Mouse (Mus musculus): ENCODE measurements around the gene Ccer2. TPM values are rescaled to one million over a fixed set of nuclear protein-coding genes. Genes with fewer than 3 reads are reported as not detected.

Gene Ccer2
- polyA plus RNA-seq, 1 experiment from 2014 or later = 1.9 TPM

GRCm38 (mm10) chr7:28789235-28789634 lies 33.3 kb downstream of the Ccer2 start:
- no peaks in the 10 kb centered on the region for H3K36me3 ChIP-seq (ENCODE audit: control insufficient read depth, insufficient read depth, low read length)
- H3K4me3 ChIP-seq (ENCODE audit: low read depth, low read length) = no peak overlapping the region
- 70% methylated on average over 3 of the region's 3 CpGs for WGBS
- DNase-seq (ENCODE audit: low spot score) (no peak), ATAC-seq (ENCODE audit: insufficient read depth, low FRiP score, low TSS enrichment) (no peak)
- H3K27ac ChIP-seq (ENCODE audit: low read depth, low read length) = no peak overlapping the region
- no peak overlapping the region for H3K4me2 ChIP-seq (ENCODE audit: low read depth)
- H3K4me1 ChIP-seq (ENCODE audit: control insufficient read depth, insufficient read depth, low read length) = no peaks in the 10 kb centered on the region
- H3K27me3 ChIP-seq (ENCODE audit: control insufficient read depth, insufficient read depth, low read length) = no peaks in the 10 kb centered on the region
- H3K9ac ChIP-seq (ENCODE audit: low read length) = no peak overlapping the region
- no peaks in the 10 kb centered on the region for H3K9me3 ChIP-seq (ENCODE audit: control insufficient read depth, low read length)

DNA sequence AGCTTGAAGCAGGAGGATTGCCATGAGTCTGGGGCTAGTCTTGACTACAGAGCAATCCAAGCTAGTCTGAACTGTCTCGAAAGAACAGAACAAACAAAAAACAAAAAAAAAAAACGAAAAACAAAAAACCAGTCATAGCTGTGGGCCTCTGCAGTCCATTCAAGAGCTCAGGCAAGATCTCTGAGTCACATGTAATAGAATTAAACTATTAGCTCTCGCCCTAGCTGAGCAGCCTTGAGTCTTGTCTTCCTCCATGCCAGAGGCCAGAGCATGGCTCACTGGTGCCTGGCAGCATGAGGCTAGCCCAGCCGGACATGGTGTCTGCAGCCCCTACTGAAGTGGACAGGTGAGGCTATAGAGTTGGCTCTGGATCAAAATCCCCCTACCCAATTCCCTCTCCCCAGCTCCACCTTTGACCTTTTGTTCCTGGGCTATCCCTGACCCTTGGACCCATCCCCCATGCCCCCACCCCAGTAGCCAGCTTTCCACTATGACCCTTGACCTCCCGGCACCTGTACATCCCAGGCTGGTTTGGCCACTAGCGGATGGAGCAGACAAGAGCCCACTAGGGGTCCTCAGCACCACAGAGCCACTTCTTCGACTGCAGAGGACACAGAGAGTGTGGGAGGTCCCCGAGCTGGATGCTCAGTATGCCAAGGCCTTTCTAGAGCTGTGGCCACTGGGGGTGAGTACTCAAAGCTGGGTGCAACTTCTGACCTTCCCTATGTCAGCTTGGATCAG lies 34.3 kb downstream of the Ccer2 start:
- Histone ChIP-seq H3K27ac (ENCODE audit: low read depth, low read length) (no peak overlapping the region), H3K9ac (ENCODE audit: low read length) (no peak overlapping the region), H3K4me3 (ENCODE audit: low read depth, low read length) (no peak overlapping the region), H3K9me3 (ENCODE audit: control insufficient read depth, low read length) (no peaks in the 10 kb centered on the region), H3K36me3 (ENCODE audit: control insufficient read depth, insufficient read depth, low read length) (no peaks in the 10 kb centered on the region), H3K4me2 (ENCODE audit: low read depth) (no peak overlapping the region), H3K27me3 (ENCODE audit: control insufficient read depth, insufficient read depth, low read length) (no peaks in the 10 kb centered on the region), H3K4me1 (ENCODE audit: control insufficient read depth, insufficient read depth, low read length) (no peaks in the 10 kb centered on the region)
- 53% methylated on average over 8 of the region's 8 CpGs for WGBS
- no peak for ATAC-seq (ENCODE audit: insufficient read depth, low FRiP score, low TSS enrichment)
- no peak for DNase-seq (ENCODE audit: low spot score)

DNA sequence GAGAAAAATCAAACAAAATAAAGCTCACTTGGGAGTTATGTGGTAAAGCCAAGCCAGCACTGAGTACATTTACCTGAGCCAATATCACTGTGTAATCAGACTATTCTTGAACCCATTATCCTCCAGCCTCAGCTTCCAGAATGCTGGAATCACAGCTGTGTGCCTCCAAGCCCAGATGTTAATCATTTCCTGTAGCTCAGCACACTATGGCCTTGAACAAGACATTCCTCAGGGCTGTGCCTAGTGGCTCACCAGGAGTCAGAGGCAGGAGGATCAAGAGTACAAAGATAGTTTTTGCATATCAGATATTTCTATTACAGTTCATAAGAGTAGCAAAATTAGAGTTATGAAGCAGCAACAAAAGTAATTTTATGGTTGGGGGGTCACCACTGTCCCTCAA lies 35.7 kb downstream of the Ccer2 start:
- Histone ChIP-seq H3K4me1 (ENCODE audit: control insufficient read depth, insufficient read depth, low read length) (no peaks in the 10 kb centered on the region), H3K4me2 (ENCODE audit: low read depth) (no peak overlapping the region), H3K36me3 (ENCODE audit: control insufficient read depth, insufficient read depth, low read length) (no peaks in the 10 kb centered on the region), H3K9ac (ENCODE audit: low read length) (no peak overlapping the region), H3K9me3 (ENCODE audit: control insufficient read depth, low read length) (no peaks in the 10 kb centered on the region), H3K27me3 (ENCODE audit: control insufficient read depth, insufficient read depth, low read length) (no peaks in the 10 kb centered on the region), H3K4me3 (ENCODE audit: low read depth, low read length) (no peak overlapping the region), H3K27ac (ENCODE audit: low read depth, low read length) (no peak overlapping the region)
- DNase-seq (ENCODE audit: low spot score) (no peak), ATAC-seq (ENCODE audit: insufficient read depth, low FRiP score, low TSS enrichment) (no peak)

GRCm38 (mm10) chr7:28792391-28793185 lies 36.6 kb downstream of the Ccer2 start:
- H3K9me3 ChIP-seq (ENCODE audit: control insufficient read depth, low read length) = no peaks in the 10 kb centered on the region
- H3K4me3 ChIP-seq (ENCODE audit: low read depth, low read length) = no peak overlapping the region
- no peaks in the 10 kb centered on the region for H3K4me1 ChIP-seq (ENCODE audit: control insufficient read depth, insufficient read depth, low read length)
- 82% methylated on average over 12 of the region's 14 CpGs for WGBS
- no peak overlapping the region for H3K4me2 ChIP-seq (ENCODE audit: low read depth)
- H3K9ac ChIP-seq (ENCODE audit: low read length) = no peak overlapping the region
- no peak for DNase-seq (ENCODE audit: low spot score)
- H3K27ac ChIP-seq (ENCODE audit: low read depth, low read length) = no peak overlapping the region
- no peak for ATAC-seq (ENCODE audit: insufficient read depth, low FRiP score, low TSS enrichment)
- H3K27me3 ChIP-seq (ENCODE audit: control insufficient read depth, insufficient read depth, low read length) = no peaks in the 10 kb centered on the region
- no peaks in the 10 kb centered on the region for H3K36me3 ChIP-seq (ENCODE audit: control insufficient read depth, insufficient read depth, low read length)

GRCm38 (mm10) chr7:28793834-28794233 lies 37.9 kb downstream of the Ccer2 start:
- H3K27me3 ChIP-seq (ENCODE audit: control insufficient read depth, insufficient read depth, low read length) = no peaks in the 10 kb centered on the region
- no peaks in the 10 kb centered on the region for H3K36me3 ChIP-seq (ENCODE audit: control insufficient read depth, insufficient read depth, low read length)
- ATAC-seq (ENCODE audit: insufficient read depth, low FRiP score, low TSS enrichment) (no peak), DNase-seq (ENCODE audit: low spot score) (no peak)
- no peak overlapping the region for H3K9ac ChIP-seq (ENCODE audit: low read length)
- H3K4me2 ChIP-seq (ENCODE audit: low read depth) = no peak overlapping the region
- no peaks in the 10 kb centered on the region for H3K9me3 ChIP-seq (ENCODE audit: control insufficient read depth, low read length)
- no peak overlapping the region for H3K4me3 ChIP-seq (ENCODE audit: low read depth, low read length)
- no peak overlapping the region for H3K27ac ChIP-seq (ENCODE audit: low read depth, low read length)
- H3K4me1 ChIP-seq (ENCODE audit: control insufficient read depth, insufficient read depth, low read length) = no peaks in the 10 kb centered on the region
- 37% methylated on average over 2 of the region's 2 CpGs for WGBS

DNA sequence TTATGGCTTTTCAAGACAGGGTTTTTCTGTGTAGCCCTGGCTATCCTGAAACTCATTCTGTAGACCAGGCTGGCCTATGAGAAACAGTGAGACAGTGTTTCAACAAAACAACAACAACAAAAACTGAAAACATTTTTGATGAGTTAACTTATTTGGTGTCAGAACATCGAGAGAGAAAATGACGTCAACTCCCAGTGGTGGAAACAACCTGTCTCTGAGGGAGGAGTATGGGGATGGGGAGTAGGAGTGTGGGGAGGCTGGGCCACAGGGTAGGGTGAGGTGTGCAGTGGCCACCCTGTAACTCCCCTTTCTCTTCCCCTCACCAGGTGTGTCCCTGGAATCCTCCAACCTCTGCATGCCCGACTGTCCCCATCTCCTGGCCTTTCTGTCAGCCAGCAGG lies 38.5 kb downstream of the Ccer2 start:
- Histone ChIP-seq H3K4me1 (ENCODE audit: control insufficient read depth, insufficient read depth, low read length) (no peaks in the 10 kb centered on the region), H3K9ac (ENCODE audit: low read length) (no peak overlapping the region), H3K27ac (ENCODE audit: low read depth, low read length) (no peak overlapping the region), H3K4me2 (ENCODE audit: low read depth) (no peak overlapping the region), H3K9me3 (ENCODE audit: control insufficient read depth, low read length) (no peaks in the 10 kb centered on the region), H3K27me3 (ENCODE audit: control insufficient read depth, insufficient read depth, low read length) (no peaks in the 10 kb centered on the region), H3K4me3 (ENCODE audit: low read depth, low read length) (no peak overlapping the region), H3K36me3 (ENCODE audit: control insufficient read depth, insufficient read depth, low read length) (no peaks in the 10 kb centered on the region)
- ATAC-seq (ENCODE audit: insufficient read depth, low FRiP score, low TSS enrichment) (no peak), DNase-seq (ENCODE audit: low spot score) (no peak)
- WGBS = 85% methylated on average over 3 of the region's 3 CpGs

DNA sequence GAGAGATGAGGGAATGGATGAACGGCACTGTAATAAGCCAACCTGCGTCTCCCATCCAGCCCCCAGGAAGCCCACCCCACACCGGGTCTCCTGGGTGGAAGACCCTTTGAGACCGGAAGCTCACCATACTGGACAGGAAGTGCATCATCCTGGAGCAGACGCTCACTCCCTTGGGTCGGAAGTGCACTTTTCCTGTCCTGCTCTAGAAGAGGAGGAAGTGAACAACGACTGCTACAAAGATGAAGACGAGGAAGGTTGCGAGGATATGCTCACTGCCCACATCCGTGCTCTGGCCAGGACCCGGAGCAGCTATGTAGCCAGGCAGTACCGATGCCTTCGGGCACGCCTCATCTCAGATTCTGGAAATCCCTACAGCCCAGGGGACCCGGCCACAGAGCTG lies 39.9 kb downstream of the Ccer2 start:
- H3K36me3 ChIP-seq (ENCODE audit: control insufficient read depth, insufficient read depth, low read length) = no peaks in the 10 kb centered on the region
- no peaks in the 10 kb centered on the region for H3K9me3 ChIP-seq (ENCODE audit: control insufficient read depth, low read length)
- 80% methylated on average over 15 of the region's 15 CpGs for WGBS
- no peaks in the 10 kb centered on the region for H3K4me1 ChIP-seq (ENCODE audit: control insufficient read depth, insufficient read depth, low read length)
- no peak overlapping the region for H3K4me2 ChIP-seq (ENCODE audit: low read depth)
- no peak for ATAC-seq (ENCODE audit: insufficient read depth, low FRiP score, low TSS enrichment)
- no peak overlapping the region for H3K27ac ChIP-seq (ENCODE audit: low read depth, low read length)
- DNase-seq (ENCODE audit: low spot score) = no peak
- no peak overlapping the region for H3K4me3 ChIP-seq (ENCODE audit: low read depth, low read length)
- H3K27me3 ChIP-seq (ENCODE audit: control insufficient read depth, insufficient read depth, low read length) = no peaks in the 10 kb centered on the region
- H3K9ac ChIP-seq (ENCODE audit: low read length) = no peak overlapping the region

DNA sequence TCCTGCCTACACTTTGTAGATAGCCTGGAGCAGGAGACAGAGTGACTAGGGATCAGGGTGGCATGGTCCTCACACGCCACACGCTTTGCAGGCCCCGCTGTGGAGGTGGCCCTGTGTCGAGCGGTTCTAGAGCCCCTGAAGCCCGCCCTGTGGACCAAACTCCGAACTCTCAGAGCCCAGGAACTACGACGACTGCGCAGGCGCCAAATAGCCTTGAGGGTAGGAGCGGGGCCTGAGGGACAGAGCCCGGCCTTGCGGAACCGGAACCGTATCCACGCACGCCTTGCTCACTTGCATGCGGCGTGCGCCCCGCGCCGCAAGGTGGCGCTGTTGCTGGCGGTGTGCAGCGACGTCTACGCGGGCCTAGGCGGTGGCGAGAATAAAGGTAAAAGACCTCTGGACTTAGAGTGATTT lies 40.6 kb downstream of the Ccer2 start:
- no peaks in the 10 kb centered on the region for H3K9me3 ChIP-seq (ENCODE audit: control insufficient read depth, low read length)
- DNase-seq (ENCODE audit: low spot score) = peak; percentile 79
- no peak overlapping the region for H3K27ac ChIP-seq (ENCODE audit: low read depth, low read length)
- H3K27me3 ChIP-seq (ENCODE audit: control insufficient read depth, insufficient read depth, low read length) = no peaks in the 10 kb centered on the region
- peak overlapping the region; percentile 40 for H3K9ac ChIP-seq (ENCODE audit: low read length)
- H3K4me3 ChIP-seq (ENCODE audit: low read depth, low read length) = 0 out of 2 replicates have a peak overlapping the region, but pooled peaks have one; percentile 6
- peak; percentile 50; the same call in 1 of the 2 replicates for ATAC-seq (ENCODE audit: insufficient read depth, low FRiP score, low TSS enrichment)
- 14% methylated on average over 32 of the region's 32 CpGs for WGBS
- no peaks in the 10 kb centered on the region for H3K4me1 ChIP-seq (ENCODE audit: control insufficient read depth, insufficient read depth, low read length)
- peak overlapping the region; percentile 38 for H3K4me2 ChIP-seq (ENCODE audit: low read depth)
- H3K36me3 ChIP-seq (ENCODE audit: control insufficient read depth, insufficient read depth, low read length) = no peaks in the 10 kb centered on the region

DNA sequence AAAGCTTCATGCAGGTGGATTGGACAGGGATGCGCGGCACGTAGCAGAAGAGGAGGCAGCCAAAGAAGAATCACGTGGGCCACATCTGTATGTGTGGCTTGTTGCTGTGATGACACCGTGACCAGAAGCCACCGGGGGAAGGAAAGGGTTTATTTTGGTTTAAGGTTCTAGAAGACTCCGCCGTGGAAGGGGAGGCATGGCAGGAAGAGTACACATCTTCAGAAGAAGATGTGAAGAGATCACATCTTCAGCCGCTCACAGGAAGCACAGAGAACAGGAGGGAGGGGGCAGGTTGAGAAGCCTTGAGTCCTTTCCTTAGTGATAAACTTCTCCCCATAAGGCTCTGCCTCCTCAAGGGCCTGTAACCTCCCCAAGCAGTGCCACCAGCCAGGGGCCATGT lies 44.0 kb downstream of the Ccer2 start:
- no peaks in the 10 kb centered on the region for H3K27me3 ChIP-seq (ENCODE audit: control insufficient read depth, insufficient read depth, low read length)
- H3K36me3 ChIP-seq (ENCODE audit: control insufficient read depth, insufficient read depth, low read length) = no peaks in the 10 kb centered on the region
- 94% methylated on average over 9 of the region's 9 CpGs for WGBS
- H3K9me3 ChIP-seq (ENCODE audit: control insufficient read depth, low read length) = no peaks in the 10 kb centered on the region
- no peak for ATAC-seq (ENCODE audit: insufficient read depth, low FRiP score, low TSS enrichment)
- peaks cover 17% of the 10 kb centered on the region for H3K4me1 ChIP-seq (ENCODE audit: control insufficient read depth, insufficient read depth, low read length)
- DNase-seq (ENCODE audit: low spot score) = no peak
- no peak overlapping the region for H3K9ac ChIP-seq (ENCODE audit: low read length)
- H3K4me3 ChIP-seq (ENCODE audit: low read depth, low read length) = no peak overlapping the region
- no peak overlapping the region for H3K27ac ChIP-seq (ENCODE audit: low read depth, low read length)
- no peak overlapping the region for H3K4me2 ChIP-seq (ENCODE audit: low read depth)
